Mouse (Mus musculus) thymus, postnatal 0 days (tissue): ENCODE measurements at regions not wholly inside any gene's neighbourhood (a gene's known extent, or its start where the extent isn't known, plus 50 kb on each side); places are given as distances from the start of the nearest gene placed in this dataset.
A peak's percentile ranks its signal among the peaks of the same experiment; 100 is the strongest.

Experiments
- DNase-seq: peaks from one replicate; pipeline ENCODE4 v3.0.0-alpha.2; 2015; ENCODE audit warnings: low spot score

DNA sequence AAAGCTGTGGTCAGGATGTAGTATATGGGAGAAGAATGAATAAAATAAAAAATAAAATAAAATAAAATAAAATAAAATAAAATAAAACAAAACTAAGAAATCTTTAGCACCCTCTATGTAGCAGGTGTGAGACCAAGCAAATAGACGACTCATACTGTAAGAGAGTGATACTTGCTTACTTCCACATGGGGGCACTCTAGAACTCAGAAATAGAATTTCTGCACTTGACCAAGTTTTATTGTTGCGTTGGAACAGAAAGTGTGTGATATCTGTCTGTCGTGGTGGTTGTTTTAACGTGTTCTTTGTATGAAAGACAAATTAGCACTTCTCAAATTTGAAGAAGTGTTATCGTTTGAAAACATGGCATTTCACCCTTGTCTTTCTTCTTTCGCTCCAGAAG is 125.4 kb downstream of the Dthd1 start:
- peak; percentile 32 for DNase-seq
